Mouse (Mus musculus): Measurements from ENCODE around the gene Lrpprc. TPM values are rescaled to one million over a fixed set of nuclear protein-coding genes. Genes with fewer than 3 reads are reported as not detected.

Lrpprc gene
- total RNA-seq, 1 experiment = 92.0 TPM

- Histone ChIP-seq H3K9ac (ENCODE audit: insufficient read depth, low read depth, low read length, poor library complexity, severe bottlenecking) (no peak overlapping the region), H3K27ac (ENCODE audit: insufficient read depth, low read depth, low read length, poor library complexity, severe bottlenecking) (no peak overlapping the region), H3K4me3 (ENCODE audit: insufficient read depth in 1 of 2, low read depth in 1 of 2, low read length in 2 of 2, poor library complexity in 1 of 2, severe bottlenecking in 1 of 2) (no peak overlapping the region), H3K9me3 (ENCODE audit: control insufficient read depth, insufficient read depth, low read depth, low read length) (no peaks in the 10 kb centered on the region), H3K36me3 (ENCODE audit: control insufficient read depth, insufficient read depth, low read length, poor library complexity, severe bottlenecking) (peaks cover 32% of the 10 kb centered on the region), H3K4me1 (ENCODE audit: control insufficient read depth in 2 of 2, insufficient read depth in 2 of 2, low read length in 2 of 2, poor library complexity in 1 of 2) (peaks cover 8 to 16% of the 10 kb centered on the region in 2 experiments)
- in situ Hi-C loops (cut with MboI; ENCODE audit: low sequenced_read_pairs in 2 of 2, unreplicated experiment in 2 of 2) = no loop called here
- DNase-seq (ENCODE audit: low read depth, low spot score) = no peak
- TF ChIP-seq HCFC1 (IDR thresholded peaks at IDR 0.05; ENCODE audit: borderline replicate concordance, insufficient read depth, low read length) (no peak), CHD2 (IDR thresholded peaks at IDR 0.05; ENCODE audit: low read depth, low read length) (no peak), ZNF384 (IDR thresholded peaks at IDR 0.05; ENCODE audit: low read depth, low read length) (no peak), MAFK (IDR thresholded peaks at IDR 0.05; ENCODE audit: insufficient read depth, low read depth, low read length) (no peak), ZC3H11A (IDR thresholded peaks at IDR 0.05; ENCODE audit: borderline replicate concordance, low read depth, low read length) (no peak)
These were observed 81.2 kb downstream of the Lrpprc start for GRCm38 (mm10) chr17:84709403-84709851.

GRCm38 (mm10) chr17:84708818-84709217 is 81.8 kb downstream of the Lrpprc start:
- Histone ChIP-seq H3K4me3 (ENCODE audit: insufficient read depth in 1 of 2, low read depth in 1 of 2, low read length in 2 of 2, poor library complexity in 1 of 2, severe bottlenecking in 1 of 2) (no peak overlapping the region), H3K4me1 (ENCODE audit: control insufficient read depth in 2 of 2, insufficient read depth in 2 of 2, low read length in 2 of 2, poor library complexity in 1 of 2) (peaks cover 3 to 14% of the 10 kb centered on the region in 2 experiments; a peak in 3 of 4 replicates), H3K27ac (ENCODE audit: insufficient read depth, low read depth, low read length, poor library complexity, severe bottlenecking) (no peak overlapping the region), H3K36me3 (ENCODE audit: control insufficient read depth, insufficient read depth, low read length, poor library complexity, severe bottlenecking) (peaks cover 32% of the 10 kb centered on the region), H3K9ac (ENCODE audit: insufficient read depth, low read depth, low read length, poor library complexity, severe bottlenecking) (no peak overlapping the region), H3K9me3 (ENCODE audit: control insufficient read depth, insufficient read depth, low read depth, low read length) (no peaks in the 10 kb centered on the region)
- TF ChIP-seq HCFC1 (IDR thresholded peaks at IDR 0.05; ENCODE audit: borderline replicate concordance, insufficient read depth, low read length) (no peak), CHD2 (IDR thresholded peaks at IDR 0.05; ENCODE audit: low read depth, low read length) (no peak), ZC3H11A (IDR thresholded peaks at IDR 0.05; ENCODE audit: borderline replicate concordance, low read depth, low read length) (no peak)
- DNase-seq (ENCODE audit: low read depth, low spot score) = no peak
- in situ Hi-C loops (cut with MboI; ENCODE audit: low sequenced_read_pairs in 2 of 2, unreplicated experiment in 2 of 2) = no loop called here

- no peak overlapping the region for H3K4me3 ChIP-seq (ENCODE audit: insufficient read depth in 1 of 2, low read depth in 1 of 2, low read length in 2 of 2, poor library complexity in 1 of 2, severe bottlenecking in 1 of 2)
- in situ Hi-C loops (cut with MboI; ENCODE audit: low sequenced_read_pairs in 2 of 2, unreplicated experiment in 2 of 2) = no loop called here
- H3K36me3 ChIP-seq (ENCODE audit: control insufficient read depth, insufficient read depth, low read length, poor library complexity, severe bottlenecking) = peaks cover 29% of the 10 kb centered on the region
- H3K27ac ChIP-seq (ENCODE audit: insufficient read depth, low read depth, low read length, poor library complexity, severe bottlenecking) = no peak overlapping the region
- TF ChIP-seq CHD2 (IDR thresholded peaks at IDR 0.05; ENCODE audit: low read depth, low read length) (no peak), MAFK (IDR thresholded peaks at IDR 0.05; ENCODE audit: insufficient read depth, low read depth, low read length) (no peak), HCFC1 (IDR thresholded peaks at IDR 0.05; ENCODE audit: borderline replicate concordance, insufficient read depth, low read length) (no peak), ZNF384 (IDR thresholded peaks at IDR 0.05; ENCODE audit: low read depth, low read length) (no peak), ZC3H11A (IDR thresholded peaks at IDR 0.05; ENCODE audit: borderline replicate concordance, low read depth, low read length) (no peak)
- H3K4me1 ChIP-seq (ENCODE audit: control insufficient read depth in 2 of 2, insufficient read depth in 2 of 2, low read length in 2 of 2, poor library complexity in 1 of 2) = peaks cover 0 to 8% of the 10 kb centered on the region in 2 experiments; a peak in 1 of 4 replicates
- H3K9ac ChIP-seq (ENCODE audit: insufficient read depth, low read depth, low read length, poor library complexity, severe bottlenecking) = no peak overlapping the region
- DNase-seq (ENCODE audit: low read depth, low spot score) = no peak
- no peaks in the 10 kb centered on the region for H3K9me3 ChIP-seq (ENCODE audit: control insufficient read depth, insufficient read depth, low read depth, low read length)
These were observed 83.2 kb downstream of the Lrpprc start for GRCm38 (mm10) chr17:84707407-84707806.

GRCm38 (mm10) chr17:84698727-84699126 is 91.9 kb downstream of the Lrpprc start:
- Histone ChIP-seq H3K36me3 (ENCODE audit: control insufficient read depth, insufficient read depth, low read length, poor library complexity, severe bottlenecking) (no peaks in the 10 kb centered on the region), H3K4me1 (ENCODE audit: control insufficient read depth in 2 of 2, insufficient read depth in 2 of 2, low read length in 2 of 2, poor library complexity in 1 of 2) (peaks cover 0 to 2% of the 10 kb centered on the region in 2 experiments; a peak in 1 of 4 replicates), H3K9ac (ENCODE audit: insufficient read depth, low read depth, low read length, poor library complexity, severe bottlenecking) (no peak overlapping the region), H3K4me3 (ENCODE audit: insufficient read depth in 1 of 2, low read depth in 1 of 2, low read length in 2 of 2, poor library complexity in 1 of 2, severe bottlenecking in 1 of 2) (no peak overlapping the region), H3K9me3 (ENCODE audit: control insufficient read depth, insufficient read depth, low read depth, low read length) (no peaks in the 10 kb centered on the region), H3K27ac (ENCODE audit: insufficient read depth, low read depth, low read length, poor library complexity, severe bottlenecking) (no peak overlapping the region)
- in situ Hi-C loops (cut with MboI; ENCODE audit: low sequenced_read_pairs in 2 of 2, unreplicated experiment in 2 of 2) = no loop called here
- DNase-seq (ENCODE audit: low read depth, low spot score) = peak; percentile 45
- TF ChIP-seq MAFK (IDR thresholded peaks at IDR 0.05; ENCODE audit: insufficient read depth, low read depth, low read length) = no peak
- no peak for TF ChIP-seq CHD2 (IDR thresholded peaks at IDR 0.05; ENCODE audit: low read depth, low read length)
- TF ChIP-seq ZC3H11A (IDR thresholded peaks at IDR 0.05; ENCODE audit: borderline replicate concordance, low read depth, low read length) = peak; percentile 48; the same call in 1 of the 2 replicates
- no peak for TF ChIP-seq ZNF384 (IDR thresholded peaks at IDR 0.05; ENCODE audit: low read depth, low read length)

GRCm38 (mm10) chr17:84696537-84696936 is 94.1 kb downstream of the Lrpprc start:
- no peaks in the 10 kb centered on the region for H3K36me3 ChIP-seq (ENCODE audit: control insufficient read depth, insufficient read depth, low read length, poor library complexity, severe bottlenecking)
- H3K4me3 ChIP-seq (ENCODE audit: insufficient read depth in 1 of 2, low read depth in 1 of 2, low read length in 2 of 2, poor library complexity in 1 of 2, severe bottlenecking in 1 of 2) = no peak overlapping the region
- peaks cover 0 to 11% of the 10 kb centered on the region in 2 experiments; a peak in 2 of 4 replicates for H3K4me1 ChIP-seq (ENCODE audit: control insufficient read depth in 2 of 2, insufficient read depth in 2 of 2, low read length in 2 of 2, poor library complexity in 1 of 2)
- no peak overlapping the region for H3K27ac ChIP-seq (ENCODE audit: insufficient read depth, low read depth, low read length, poor library complexity, severe bottlenecking)
- TF ChIP-seq MAFK (IDR thresholded peaks at IDR 0.05; ENCODE audit: insufficient read depth, low read depth, low read length) (no peak), HCFC1 (IDR thresholded peaks at IDR 0.05; ENCODE audit: borderline replicate concordance, insufficient read depth, low read length) (no peak), ZNF384 (IDR thresholded peaks at IDR 0.05; ENCODE audit: low read depth, low read length) (no peak), ZC3H11A (IDR thresholded peaks at IDR 0.05; ENCODE audit: borderline replicate concordance, low read depth, low read length) (no peak), CHD2 (IDR thresholded peaks at IDR 0.05; ENCODE audit: low read depth, low read length) (no peak)
- no peak for DNase-seq (ENCODE audit: low read depth, low spot score)
- H3K9ac ChIP-seq (ENCODE audit: insufficient read depth, low read depth, low read length, poor library complexity, severe bottlenecking) = no peak overlapping the region
- no peaks in the 10 kb centered on the region for H3K9me3 ChIP-seq (ENCODE audit: control insufficient read depth, insufficient read depth, low read depth, low read length)
- in situ Hi-C loops (cut with MboI; ENCODE audit: low sequenced_read_pairs in 2 of 2, unreplicated experiment in 2 of 2) = no loop called here

Data from ES-E14 (cell line).